Mouse (Mus musculus) stomach, embryonic 14.5 days (tissue): Measurements from ENCODE around the gene Tbc1d5. TPM values are rescaled to one million over a fixed set of nuclear protein-coding genes. Genes with fewer than 3 reads are reported as not detected.

ENCODE experiments used
- ATAC-seq: fragments of 200-750 bp; cut with Nextera tagmentation; 2 replicates; pipeline ENCODE4 v1.8.0; 2017; ENCODE audit warnings: low read depth, moderate TSS enrichment; ENCODE audit not compliant: insufficient number of reproducible peaks, insufficient read depth, low FRiP score
- H3K27ac ChIP-seq: fragments of 300-500 bp; sonication (generic); 2 replicates; pipeline ENCODE4 v1.5.1; 2014; ENCODE audit warnings: mild to moderate bottlenecking, low read length, moderate library complexity, mixed read lengths
- H3K27me3 ChIP-seq: fragments of 300-500 bp; sonication (generic); 2 replicates; pipeline ENCODE4 v1.6.1; 2014; ENCODE audit warnings: low read length, control low read depth, mixed read lengths; ENCODE audit not compliant: control insufficient read depth, insufficient read depth
- H3K36me3 ChIP-seq: fragments of 300-500 bp; sonication (generic); 2 replicates; pipeline ENCODE4 v1.6.1; 2014; ENCODE audit warnings: mild to moderate bottlenecking, control low read depth, low read length, moderate library complexity, mixed read lengths; ENCODE audit not compliant: control insufficient read depth, insufficient read depth
- H3K4me1 ChIP-seq: fragments of 300-500 bp; sonication (generic); 2 replicates; pipeline ENCODE4 v1.6.1; 2014; ENCODE audit warnings: low read length, control low read depth, mixed read lengths; ENCODE audit not compliant: control insufficient read depth, insufficient read depth
- H3K4me2 ChIP-seq: fragments of 300-500 bp; sonication (generic); replicated peaks from 2 replicates; pipeline ENCODE4 v1.6.1; 2014; ENCODE audit warnings: low read depth, low read length, control low read depth
- H3K4me3 ChIP-seq: fragments of 300-500 bp; sonication (generic); 2 replicates; pipeline ENCODE4 v1.5.1; 2014; ENCODE audit warnings: low read depth, low read length, control low read depth
- H3K9ac ChIP-seq: fragments of 300-500 bp; sonication (generic); replicated peaks from 2 replicates; pipeline ENCODE4 v1.6.1; 2014; ENCODE audit warnings: low read depth, mild to moderate bottlenecking, control low read depth, low read length, moderate library complexity, mixed read lengths
- H3K9me3 ChIP-seq: fragments of 300-500 bp; sonication (generic); 2 replicates; pipeline ENCODE4 v1.6.1; 2016; ENCODE audit warnings: low read depth, low read length, control low read depth; ENCODE audit not compliant: control insufficient read depth
- WGBS: fragments of 180-500 bp; shearing (Covaris S2); extraction: QIAGEN DNeasy Blood & Tissue Kit; methylation state at CpG from one replicate; pipeline ENCODE4 v1.1.7; 2014; 5-methylcytosine and 5-hydroxymethylcytosine counted together
- polyA plus RNA-seq: library from polyadenylated mRNA; unstranded; fragments of >200 nt; fragmentation: Nextera tagmentation; extraction: Ambion mirVana; gene quantifications from 2 replicates; pipeline ENCODE4 v1.2.1, GENCODE M21; 2014

Gene Tbc1d5
- polyA plus RNA-seq, 1 experiment from 2014 or later: 14.3 TPM

GRCm38 (mm10) chr17:50897867-50898266, 281.3 kb downstream of the Tbc1d5 start:
- Histone ChIP-seq H3K36me3 (no peaks in the 10 kb centered on the region), H3K9me3 (no peaks in the 10 kb centered on the region), H3K27me3 (no peaks in the 10 kb centered on the region), H3K9ac (no peak overlapping the region), H3K4me2 (no peak overlapping the region), H3K4me3 (no peak overlapping the region), H3K4me1 (no peaks in the 10 kb centered on the region), H3K27ac (no peak overlapping the region)
- ATAC-seq: no peak
- 63% methylated on average over 7 of the region's 7 CpGs for WGBS

GRCm38 (mm10) chr17:50889475-50889874, 289.7 kb downstream of the Tbc1d5 start:
- H3K9me3 ChIP-seq: no peaks in the 10 kb centered on the region
- no peak overlapping the region for H3K4me2 ChIP-seq
- H3K4me3 ChIP-seq: no peak overlapping the region
- no peak overlapping the region for H3K27ac ChIP-seq
- H3K4me1 ChIP-seq: no peaks in the 10 kb centered on the region
- ATAC-seq: no peak
- no peaks in the 10 kb centered on the region for H3K27me3 ChIP-seq
- H3K36me3 ChIP-seq: no peaks in the 10 kb centered on the region
- no peak overlapping the region for H3K9ac ChIP-seq
- WGBS: 88% methylated on average over 1 of the region's 1 CpGs

- WGBS: 76% methylated on average over 4 of the region's 4 CpGs
- no peak overlapping the region for H3K4me3 ChIP-seq
- no peak overlapping the region for H3K4me2 ChIP-seq
- no peak for ATAC-seq
- H3K4me1 ChIP-seq: no peaks in the 10 kb centered on the region
- H3K27me3 ChIP-seq: no peaks in the 10 kb centered on the region
- no peak overlapping the region for H3K9ac ChIP-seq
- no peak overlapping the region for H3K27ac ChIP-seq
- no peaks in the 10 kb centered on the region for H3K9me3 ChIP-seq
- H3K36me3 ChIP-seq: no peaks in the 10 kb centered on the region
Observed at GRCm38 (mm10) chr17:50879910-50880309, 299.2 kb downstream of the Tbc1d5 start.

GRCm38 (mm10) chr17:50876451-50876850, 302.7 kb downstream of the Tbc1d5 start:
- Histone ChIP-seq H3K27me3 (no peaks in the 10 kb centered on the region), H3K4me3 (no peak overlapping the region), H3K9me3 (no peaks in the 10 kb centered on the region), H3K4me1 (no peaks in the 10 kb centered on the region), H3K9ac (no peak overlapping the region), H3K27ac (no peak overlapping the region), H3K4me2 (no peak overlapping the region), H3K36me3 (no peaks in the 10 kb centered on the region)
- no peak for ATAC-seq
- 77% methylated on average over 5 of the region's 5 CpGs for WGBS

- Histone ChIP-seq H3K36me3 (no peaks in the 10 kb centered on the region), H3K4me3 (no peak overlapping the region), H3K27ac (no peak overlapping the region), H3K4me2 (no peak overlapping the region), H3K27me3 (no peaks in the 10 kb centered on the region), H3K4me1 (no peaks in the 10 kb centered on the region), H3K9me3 (no peaks in the 10 kb centered on the region), H3K9ac (no peak overlapping the region)
- ATAC-seq: no peak
- WGBS: 82% methylated on average over 7 of the region's 7 CpGs
Observed at GRCm38 (mm10) chr17:50874067-50874466, 305.1 kb downstream of the Tbc1d5 start.

- Histone ChIP-seq H3K4me2 (no peak overlapping the region), H3K9me3 (no peaks in the 10 kb centered on the region), H3K27me3 (no peaks in the 10 kb centered on the region), H3K9ac (no peak overlapping the region), H3K4me1 (no peaks in the 10 kb centered on the region), H3K36me3 (no peaks in the 10 kb centered on the region), H3K4me3 (no peak overlapping the region), H3K27ac (no peak overlapping the region)
- WGBS: 90% methylated on average over 4 of the region's 4 CpGs
- ATAC-seq: no peak
Observed at GRCm38 (mm10) chr17:50872600-50872999, 306.6 kb downstream of the Tbc1d5 start.

- no peak overlapping the region for H3K9ac ChIP-seq
- 72% methylated on average over 3 of the region's 3 CpGs for WGBS
- H3K36me3 ChIP-seq: no peaks in the 10 kb centered on the region
- no peak overlapping the region for H3K4me2 ChIP-seq
- no peak overlapping the region for H3K4me3 ChIP-seq
- no peaks in the 10 kb centered on the region for H3K4me1 ChIP-seq
- no peak overlapping the region for H3K27ac ChIP-seq
- H3K27me3 ChIP-seq: no peaks in the 10 kb centered on the region
- ATAC-seq: no peak
- no peaks in the 10 kb centered on the region for H3K9me3 ChIP-seq
Observed at GRCm38 (mm10) chr17:50867297-50867696, 311.9 kb downstream of the Tbc1d5 start.

GRCm38 (mm10) chr17:50864781-50865180, 314.4 kb downstream of the Tbc1d5 start:
- Histone ChIP-seq H3K9me3 (no peaks in the 10 kb centered on the region), H3K9ac (no peak overlapping the region), H3K27me3 (no peaks in the 10 kb centered on the region), H3K4me2 (no peak overlapping the region), H3K36me3 (no peaks in the 10 kb centered on the region), H3K4me1 (no peaks in the 10 kb centered on the region), H3K27ac (no peak overlapping the region), H3K4me3 (no peak overlapping the region)
- WGBS: 88% methylated on average over 1 of the region's 1 CpGs
- ATAC-seq: no peak

GRCm38 (mm10) chr17:50853220-50853619, 325.9 kb downstream of the Tbc1d5 start:
- Histone ChIP-seq H3K27me3 (no peaks in the 10 kb centered on the region), H3K36me3 (no peaks in the 10 kb centered on the region), H3K27ac (no peak overlapping the region), H3K4me1 (no peaks in the 10 kb centered on the region), H3K4me2 (no peak overlapping the region), H3K9me3 (no peaks in the 10 kb centered on the region), H3K9ac (no peak overlapping the region), H3K4me3 (no peak overlapping the region)
- 23% methylated on average over 3 of the region's 3 CpGs for whole genome bisulfite sequencing
- no peak for ATAC-seq
